Mouse (Mus musculus) layer of hippocampus, adult 2 months (tissue): Measurements from ENCODE around the gene Dnajc12. TPM values are rescaled to one million over a fixed set of nuclear protein-coding genes. Genes with fewer than 3 reads are reported as not detected.

Experiments used
- DNase-seq, 2 experiments: peaks; one replicate each; pipeline ENCODE4 v3.0.0; 2022; ENCODE audit warnings: low spot score in 2 of 2
- H3K27ac ChIP-seq: fragments of 200-600 bp; 2 replicates; pipeline ENCODE4 v1.8.1; 2022
- H3K4me3 ChIP-seq: fragments of 200-600 bp; 2 replicates; pipeline ENCODE4 v1.8.1; 2022; ENCODE audit warnings: mild to moderate bottlenecking
- CTCF ChIP-seq: fragments of 200-600 bp; conservative IDR thresholded peaks from 2 replicates; pipeline ENCODE4 v1.8.1; 2022; ENCODE audit warnings: antibody characterized with exemption, mild to moderate bottlenecking, moderate library complexity
- total RNA-seq, 2 experiments: library from RNA; stranded (reverse); gene quantifications; 2 replicates each; pipeline ENCODE4 v1.2.3; 2021

The Dnajc12 gene
- total RNA-seq, 2 experiments from 2014 or later = 22.5 to 25.2 TPM

- no peak overlapping the region for H3K27ac ChIP-seq
- DNase-seq = no peak
- TF ChIP-seq CTCF = peak; percentile 48
- H3K4me3 ChIP-seq = no peak overlapping the region
Observed at GRCm38 (mm10) chr10:63455110-63455878, 73.1 kb downstream of the Dnajc12 start.

- H3K4me3 ChIP-seq = no peak overlapping the region
- no peak for TF ChIP-seq CTCF
- no peak for DNase-seq
- H3K27ac ChIP-seq = no peak overlapping the region
Observed at GRCm38 (mm10) chr10:63457292-63458128, 75.3 kb downstream of the Dnajc12 start.

Other genes starting within 250 kb of the Dnajc12 start
- gene Mypn, start 178.5 kb upstream of the Dnajc12 start, total RNA-seq = 1 to 10 TPM; 1.5 to 1.6 TPM
- gene Herc4, start 138.6 kb upstream of the Dnajc12 start, total RNA-seq = 10 to 100 TPM; 36.7 to 40.8 TPM
- 10 to 100 TPM; 11.7 to 15.9 TPM for gene Sirt1, start 739 bp upstream of the Dnajc12 start, total RNA-seq
- gene Gm7075, start 39.3 kb downstream of the Dnajc12 start, total RNA-seq = not detected
- gene Ctnna3, start 47.7 kb downstream of the Dnajc12 start, total RNA-seq = 1 to 10 TPM; 1.8 to 2.0 TPM